Mouse (Mus musculus) olfactory bulb, adult 2 months (tissue): ENCODE data around the gene Lpgat1.
A peak's percentile ranks its signal among the peaks of the same experiment; 100 is the strongest.

ENCODE experiments used
- CTCF ChIP-seq: fragments of 200-500 bp; IDR thresholded peaks from 2 replicates; pipeline ENCODE4 v1.5.1; 2012; ENCODE audit warnings: low read depth, mild to moderate bottlenecking, low read length, moderate library complexity; ENCODE audit not compliant: insufficient read depth
- POLR2A ChIP-seq: fragments of 200-500 bp; IDR thresholded peaks from 2 replicates; pipeline ENCODE4 v1.6.1; 2012; ENCODE audit warnings: mild to moderate bottlenecking, low read depth, low read length, moderate library complexity; ENCODE audit not compliant: insufficient read depth

- TF ChIP-seq CTCF (no peak), POLR2A (peak; percentile 38; the same call in 1 of the 2 replicates)
Observed at GRCm38 (mm10) chr1:191717601-191718498, at the start of gene Lpgat1.
